In genomic region chr8:116921337-116922059, GRCm38 (mm10) we compare ENCODE assay signal across 8 mouse cellular contexts. TPM values are rescaled to one million over a fixed set of nuclear protein-coding genes. Genes with fewer than 3 reads are reported as not detected.
DNase-seq lines count a peak whose midpoint lies in the region; ATAC-seq lines count a peak whose summit lies in the region.

Gene Cmc2 (minus strand): TSS chr8:116921455.
Gene Cenpn (plus strand): TSS chr8:116921730.

- under 1% methylated on average over 57 of the region's 57 CpGs for WGBS in intestine, embryonic 14.5 days

- H3K4me1 ChIP-seq in intestine, embryonic 14.5 days (replicated peaks; ENCODE audit: control insufficient read depth, insufficient read depth, low read length) = peaks cover 11% of the 10 kb centered on the region; the same call in 1 of the 2 replicates

- peak within 1 kb of the TSS; percentile 71 for H3K4me2 ChIP-seq in intestine, embryonic 14.5 days (ENCODE audit: low read length)

- ATAC-seq in intestine, embryonic 14.5 days (replicated peaks; ENCODE audit: low FRiP score, low TSS enrichment, low read depth) = peak; percentile 97

- intact Hi-C loops in left cerebral cortex, postnatal 14 days (cut with DNase I) = no loop called here

- H3K9ac ChIP-seq in intestine, embryonic 14.5 days (ENCODE audit: low read length) = peak within 1 kb of the TSS; percentile 83

- H3K27ac ChIP-seq in intestine, embryonic 14.5 days (ENCODE audit: low read depth) = peak within 1 kb of the TSS; percentile 84

- DNase-seq in adrenal gland, adult 18-20 months (ENCODE audit: low spot score in 2 of 2) = peak; percentile 88 to 89
- DNase-seq in embryo, embryonic 11 days = peak; percentile 98
- DNase-seq in gastrocnemius, postnatal 25 days = peak; percentile 90
- peak; percentile 100 for DNase-seq in intestine, embryonic 14.5 days (ENCODE audit: low spot score)
- DNase-seq in left cerebral cortex, postnatal 14 days (ENCODE audit: low spot score in 2 of 2) = peak; percentile 89 to 91
- DNase-seq in mesoderm, embryonic 11.5 days (ENCODE audit: low read depth, low spot score) = peak; percentile 98
- peak; percentile 83 to 88 for DNase-seq in right cerebral cortex, postnatal 36 days (ENCODE audit: low spot score in 2 of 2)
- DNase-seq in yolk sac, embryonic 10.5 days (ENCODE audit: low spot score) = peak; percentile 97

- H3K4me3 ChIP-seq in intestine, embryonic 14.5 days (ENCODE audit: low read depth, low read length) = peak within 1 kb of the TSS; percentile 83

- H3K27me3 ChIP-seq in intestine, embryonic 14.5 days (replicated peaks; ENCODE audit: control insufficient read depth, insufficient read depth, low read length) = no peaks in the 10 kb centered on the region

- no peaks in the 10 kb centered on the region for H3K9me3 ChIP-seq in intestine, embryonic 14.5 days (ENCODE audit: control insufficient read depth, low read length)

- peaks cover 18% of the 10 kb centered on the region for H3K36me3 ChIP-seq in intestine, embryonic 14.5 days (ENCODE audit: control insufficient read depth, insufficient read depth, low read length)

RNA-seq across cellular contexts. Expression of gene Cmc2, which starts in this region (rescaled TPM):
- total RNA-seq in adrenal gland, adult 18-20 months (2021) = 10 to 100 TPM; 53.0 to 57.0 TPM
- total RNA-seq in gastrocnemius, postnatal 25 days (2021) = 10 to 100 TPM; 26.1 to 34.2 TPM
- 73.7 and 85.1 TPM in 2 replicates for polyA plus RNA-seq in intestine, embryonic 14.5 days (2014; fragmentation: Nextera tagmentation; extraction: Ambion mirVana)
- total RNA-seq in left cerebral cortex, postnatal 14 days (2021) = 10 to 100 TPM; 12.9 to 14.8 TPM

RNA-seq across cellular contexts. Expression of gene Cenpn, which starts in this region (rescaled TPM):
- 1 to 10 TPM; 2.6 to 2.7 TPM for total RNA-seq in adrenal gland, adult 18-20 months (2021)
- under 1 TPM; 0.51 to 0.62 TPM for total RNA-seq in gastrocnemius, postnatal 25 days (2021)
- 38.4 and 39.2 TPM in 2 replicates for polyA plus RNA-seq in intestine, embryonic 14.5 days (2014; fragmentation: Nextera tagmentation; extraction: Ambion mirVana)
- 1 to 10 TPM; 1.6 to 2.7 TPM for total RNA-seq in left cerebral cortex, postnatal 14 days (2021)

Comparison
In these comparisons a context has a peak if more than half of its experiments do, and no peak if none do; other contexts are left out.
1. Peak in every context shown above with its lines: DNase-seq, ATAC-seq, H3K4me3 ChIP-seq and H3K27ac ChIP-seq.